8 mouse cellular contexts compared by ENCODE assay signal in genomic region chr5:142974598-142975121, GRCm38 (mm10). TPM values are rescaled to one million over a fixed set of nuclear protein-coding genes. Genes with fewer than 3 reads are reported as not detected.
DNase-seq lines count a peak whose midpoint lies in the region; ATAC-seq and TF ChIP-seq lines count a peak whose summit lies in the region.

No protein-coding gene starts in this region.

- H3K4me3 ChIP-seq in kidney, postnatal 0 days (replicated peaks; ENCODE audit: low read depth, low read length) = no peak overlapping the region
- peak overlapping the region; percentile 29 for H3K4me3 ChIP-seq in heart, embryonic 13.5 days

- peak overlapping the region; percentile 16; the same call in 1 of the 2 replicates for H3K4me2 ChIP-seq in kidney, postnatal 0 days (ENCODE audit: low read length)
- H3K4me2 ChIP-seq in heart, embryonic 13.5 days = peak overlapping the region; percentile 60

- H3K27ac ChIP-seq in kidney, postnatal 0 days = no peak overlapping the region
- peak overlapping the region; percentile 45 for H3K27ac ChIP-seq in heart, embryonic 13.5 days (replicated peaks)

- H3K9me3 ChIP-seq in kidney, postnatal 0 days (replicated peaks; ENCODE audit: low read length) = no peaks in the 10 kb centered on the region
- H3K9me3 ChIP-seq in heart, embryonic 13.5 days = no peaks in the 10 kb centered on the region

- DNase-seq in kidney, postnatal 0 days (ENCODE audit: low spot score) = peak; percentile 71
- DNase-seq in kidney, adult 18-20 months = no peak
- peak; percentile 80 for DNase-seq in embryo, embryonic 11 days
- peak; percentile 77 to 83 for DNase-seq in layer of hippocampus, adult 8-10 months (ENCODE audit: low spot score in 2 of 2)
- DNase-seq in lung, postnatal 10 days = peak; percentile 87
- DNase-seq in right cerebral cortex, postnatal 10 days (ENCODE audit: low spot score in 2 of 2) = peak; percentile 86 to 88
- DNase-seq in urinary bladder, postnatal 14 days (ENCODE audit: low spot score) = no peak

- H3K36me3 ChIP-seq in kidney, postnatal 0 days (ENCODE audit: insufficient read depth, low read length) = peaks cover 30% of the 10 kb centered on the region
- H3K36me3 ChIP-seq in heart, embryonic 13.5 days = peaks cover 44% of the 10 kb centered on the region

- no peak overlapping the region for H3K9ac ChIP-seq in kidney, postnatal 0 days (ENCODE audit: low read depth, low read length)
- H3K9ac ChIP-seq in heart, embryonic 13.5 days = peak overlapping the region; percentile 61

- H3K4me1 ChIP-seq in kidney, postnatal 0 days (replicated peaks; ENCODE audit: insufficient read depth, low read length) = no peaks in the 10 kb centered on the region
- H3K4me1 ChIP-seq in heart, embryonic 13.5 days = peaks cover 21% of the 10 kb centered on the region

- no peaks in the 10 kb centered on the region for H3K27me3 ChIP-seq in kidney, postnatal 0 days (ENCODE audit: insufficient read depth, low read length)
- no peaks in the 10 kb centered on the region for H3K27me3 ChIP-seq in heart, embryonic 13.5 days (replicated peaks)

- ATAC-seq in kidney, postnatal 0 days (replicated peaks; ENCODE audit: low FRiP score, low read depth) = peak; percentile 46; the same call in 1 of the 2 replicates
- ATAC-seq in heart, embryonic 13.5 days (ENCODE audit: extremely low read depth, insufficient number of reproducible peaks, low FRiP score, low TSS enrichment) = no peak

- no peak for TF ChIP-seq CTCF in kidney, postnatal 0 days (IDR thresholded peaks at IDR 0.05; ENCODE audit: low read depth)

- 19% methylated on average over 18 of the region's 18 CpGs for WGBS in kidney, postnatal 0 days
- WGBS in heart, embryonic 13.5 days = 6% methylated on average over 18 of the region's 18 CpGs

RNA-seq across cellular contexts. Expression of gene Fscn1, which starts 14.5 kb away (rescaled TPM):
- polyA plus RNA-seq in kidney, postnatal 0 days (2015; fragmentation: Nextera tagmentation; extraction: Ambion mirVana) = 175 and 205 TPM in 2 replicates
- polyA plus RNA-seq in heart, embryonic 13.5 days (2015; fragmentation: Nextera tagmentation; extraction: Ambion mirVana) = 135 and 155 TPM in 2 replicates
- total RNA-seq in layer of hippocampus, adult 8-10 months (2022) = 100 to 1,000 TPM; 150 to 174 (median 163) TPM

Comparison
In these comparisons a context has a peak if more than half of its experiments do, and no peak if none do; other contexts are left out.
1. DNase-seq: peak in kidney, postnatal 0 days (single experiment), embryo, embryonic 11 days (single experiment), layer of hippocampus, adult 8-10 months (2 of 2), lung, postnatal 10 days (single experiment) and right cerebral cortex, postnatal 10 days (2 of 2); none in kidney, adult 18-20 months (single experiment) and urinary bladder, postnatal 14 days (single experiment).